Mouse (Mus musculus) CD4-positive, CD25-positive, alpha-beta regulatory T cell, adult 2 months (primary cell): ENCODE data around the gene Cd37.
"Not testable (repeated sequence)": the region's sequence is repeated elsewhere in the genome, so short reads cannot be mapped to it uniquely, and the experiment has no call there.

Experiments used
- DNase-seq: peaks from one replicate; pipeline ENCODE4 v3.0.0-alpha.2; 2012; ENCODE audit warnings: low read depth, low spot score

Cd37 gene

GRCm38 (mm10) chr7:45238723-45239496 lies at the start of gene Cd37:
Gene Cd37, minus strand, starts transcription at chr7:45239115.
- peak; percentile 92 for DNase-seq

GRCm38 (mm10) chr7:45286486-45286885 lies 47.6 kb upstream of the Cd37 start:
- DNase-seq: no peak

- DNase-seq: peak; percentile 85
Observed at GRCm38 (mm10) chr7:45277136-45277760, 38.3 kb upstream of the Cd37 start, which contains the start of gene Slc6a21. Gene Slc6a21, plus strand, starts transcription at chr7:45277513.

GRCm38 (mm10) chr7:45273672-45274071 lies 34.8 kb upstream of the Cd37 start:
- DNase-seq: no peak

- no peak for DNase-seq
Observed at GRCm38 (mm10) chr7:45272786-45273412, 34.0 kb upstream of the Cd37 start.

- no peak for DNase-seq
Observed at GRCm38 (mm10) chr7:45265518-45265917, 26.6 kb upstream of the Cd37 start.

- no peak for DNase-seq
Observed at GRCm38 (mm10) chr7:45264348-45264747, 25.4 kb upstream of the Cd37 start.

GRCm38 (mm10) chr7:45263006-45263607 lies 24.2 kb upstream of the Cd37 start:
- DNase-seq: no peak

GRCm38 (mm10) chr7:45262266-45262665 lies 23.4 kb upstream of the Cd37 start:
- DNase-seq: no peak

GRCm38 (mm10) chr7:45259281-45259680 lies 20.4 kb upstream of the Cd37 start:
- no peak for DNase-seq

- no peak for DNase-seq
Observed at GRCm38 (mm10) chr7:45257063-45257840, 18.3 kb upstream of the Cd37 start.

- not testable (repeated sequence) for DNase-seq
Observed at GRCm38 (mm10) chr7:45255822-45256221, 16.9 kb upstream of the Cd37 start.

GRCm38 (mm10) chr7:45253806-45254205 lies 14.9 kb upstream of the Cd37 start:
- DNase-seq: no peak

GRCm38 (mm10) chr7:45247666-45248065 lies 8.8 kb upstream of the Cd37 start:
- DNase-seq: peak; percentile 37

GRCm38 (mm10) chr7:45241389-45241749 lies 2.5 kb upstream of the Cd37 start:
- DNase-seq: no peak

- DNase-seq: no peak
Observed at GRCm38 (mm10) chr7:45240633-45241388, 1.9 kb upstream of the Cd37 start, which contains the start of gene Slc6a16. Gene Slc6a16, plus strand, starts transcription at chr7:45241085.

- DNase-seq: no peak
Observed at GRCm38 (mm10) chr7:45240109-45240508, 1.2 kb upstream of the Cd37 start.

GRCm38 (mm10) chr7:45237747-45238699 lies 892 bp downstream of the Cd37 start:
- peak; percentile 34 for DNase-seq

- DNase-seq: no peak
Observed at GRCm38 (mm10) chr7:45235656-45236180, 3.2 kb downstream of the Cd37 start.
